Mouse (Mus musculus): ENCODE measurements at regions not wholly inside any gene's neighbourhood (a gene's known extent, or its start where the extent isn't known, plus 50 kb on each side); places are given as distances from the start of the nearest gene placed in this dataset.
"Not testable (repeated sequence)": the region's sequence is repeated elsewhere in the genome, so short reads cannot be mapped to it uniquely, and the experiment has no call there.

DNA sequence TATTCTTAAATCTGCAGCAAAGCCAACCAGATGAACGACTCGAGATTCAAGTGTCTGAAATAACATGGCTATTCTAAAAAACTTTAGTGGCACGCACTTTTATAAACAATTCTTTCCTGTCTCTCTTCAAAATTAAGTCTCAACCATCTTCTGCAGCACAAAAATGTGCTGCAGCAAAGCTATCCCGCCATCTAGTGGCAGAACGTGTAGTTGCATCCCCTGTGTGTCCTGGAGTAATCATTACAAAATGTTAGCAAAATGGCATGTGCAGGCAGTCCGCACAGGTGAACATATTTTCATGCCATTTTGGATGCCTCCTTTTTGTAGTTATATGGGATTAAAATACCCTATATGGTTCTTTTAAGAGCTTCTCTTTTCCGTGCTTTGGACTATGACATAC is 293.1 kb upstream of the Slc7a14 start:
- DNase-seq, result peak; percentile 78

DNA sequence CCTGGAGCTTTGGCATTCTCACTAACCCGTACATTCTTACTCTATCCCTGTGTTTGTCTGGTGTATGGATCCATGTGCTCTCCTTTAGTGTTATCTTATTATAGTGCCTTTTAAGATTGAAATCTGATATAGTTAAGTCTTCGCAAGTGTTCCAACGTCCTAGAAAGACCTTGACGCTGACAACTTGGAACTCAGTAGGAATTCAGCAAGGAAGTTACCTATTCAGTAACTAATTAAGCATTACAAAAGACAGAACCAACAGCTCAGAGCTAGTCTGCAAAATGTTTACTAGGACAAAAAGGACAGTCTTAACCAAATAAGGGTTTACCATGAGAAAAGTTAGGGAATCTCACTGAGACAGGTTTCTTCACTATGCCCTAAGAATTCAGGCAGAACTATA is 286.4 kb upstream of the Slc7a14 start:
- not testable (repeated sequence) for DNase-seq

DNA sequence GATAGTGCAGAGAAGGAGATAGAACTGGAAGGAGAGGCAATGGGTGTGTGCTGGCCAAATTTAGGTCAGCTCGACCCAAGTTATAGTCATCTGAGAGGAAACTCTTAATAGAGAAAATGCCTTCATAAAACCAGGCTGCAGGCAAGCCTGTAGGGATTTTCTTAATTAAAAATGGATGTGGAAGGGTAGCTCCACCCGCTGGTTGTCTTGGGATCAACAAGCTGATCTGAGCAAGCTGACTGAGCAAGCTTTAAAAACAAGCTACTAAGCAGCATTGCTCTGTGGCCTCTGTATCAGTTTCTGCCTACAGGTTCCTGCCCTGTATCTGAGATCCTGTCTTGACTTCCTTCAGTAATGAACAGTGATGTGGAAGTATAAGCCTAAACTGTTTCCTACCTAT is 275.8 kb upstream of the Slc7a14 start:
- peak in 1 of 2 experiments; percentile 7 for DNase-seq

DNA sequence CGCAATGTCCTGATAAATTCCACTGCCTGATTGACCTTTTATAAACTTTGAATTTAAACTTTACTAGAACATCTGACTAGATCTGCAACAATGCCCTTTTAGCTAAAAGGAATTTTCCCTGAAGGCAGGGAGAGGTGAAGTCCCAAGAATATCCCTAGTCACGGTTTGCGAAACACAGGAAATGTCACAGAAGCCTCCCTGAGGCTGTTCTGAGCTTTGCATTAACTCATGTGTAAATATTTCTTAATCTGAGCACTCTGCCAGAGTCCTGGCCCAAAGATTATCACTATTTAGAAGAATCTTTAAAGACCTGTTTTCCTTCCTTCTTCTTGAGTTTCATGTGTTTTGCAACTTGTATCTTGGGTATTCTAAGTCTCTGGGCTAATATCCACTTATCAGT is 263.7 kb upstream of the Slc7a14 start:
- DNase-seq, result no peak

All from cerebellum, adult 18-20 months (tissue).